Mouse (Mus musculus) forebrain, embryonic 15.5 days (tissue): Measurements from ENCODE around the gene Coro7. TPM values are rescaled to one million over a fixed set of nuclear protein-coding genes. Genes with fewer than 3 reads are reported as not detected.
"Not testable (repeated sequence)": the region's sequence is repeated elsewhere in the genome, so short reads cannot be mapped to it uniquely, and the experiment has no call there.

ENCODE experiments used
- ATAC-seq: fragments of 200-750 bp; cut with Nextera tagmentation; replicated peaks from 2 replicates; pipeline ENCODE4 v1.8.0; 2017; ENCODE audit warnings: mild to moderate bottlenecking, moderate TSS enrichment, moderate library complexity
- H3K27ac ChIP-seq: fragments of 300-500 bp; sonication (generic); replicated peaks from 2 replicates; pipeline ENCODE4 v1.5.1; 2015; ENCODE audit warnings: mild to moderate bottlenecking, inconsistent platforms
- H3K27me3 ChIP-seq: fragments of 300-500 bp; sonication (generic); 2 replicates; pipeline ENCODE4 v1.6.1; 2015; ENCODE audit warnings: inconsistent platforms
- H3K36me3 ChIP-seq: fragments of 300-500 bp; sonication (generic); 2 replicates; pipeline ENCODE4 v1.6.1; 2015; ENCODE audit warnings: mild to moderate bottlenecking, inconsistent platforms
- H3K4me1 ChIP-seq: fragments of 300-500 bp; sonication (generic); 2 replicates; pipeline ENCODE4 v1.6.1; 2015; ENCODE audit warnings: inconsistent platforms
- H3K4me2 ChIP-seq: fragments of 300-500 bp; sonication (generic); replicated peaks from 2 replicates; pipeline ENCODE4 v1.6.1; 2015; ENCODE audit warnings: mild to moderate bottlenecking, inconsistent platforms
- H3K4me3 ChIP-seq: fragments of 300-500 bp; sonication (generic); 2 replicates; pipeline ENCODE4 v1.5.1; 2015; ENCODE audit warnings: mild to moderate bottlenecking, inconsistent platforms
- H3K9ac ChIP-seq: fragments of 300-500 bp; sonication (generic); replicated peaks from 2 replicates; pipeline ENCODE4 v1.6.1; 2015; ENCODE audit warnings: mild to moderate bottlenecking, inconsistent platforms
- H3K9me3 ChIP-seq: fragments of 300-500 bp; sonication (generic); 2 replicates; pipeline ENCODE4 v1.6.1; 2016; ENCODE audit warnings: inconsistent platforms
- WGBS: fragments of 180-500 bp; shearing (Covaris S2); methylation state at CpG from one replicate; pipeline ENCODE4 v1.1.7; 2015; ENCODE audit warnings: mixed read lengths; 5-methylcytosine and 5-hydroxymethylcytosine counted together
- polyA plus RNA-seq: library from polyadenylated mRNA; unstranded; fragments of >200 nt; fragmentation: Nextera tagmentation; extraction: Ambion mirVana; gene quantifications from 2 replicates; pipeline ENCODE4 v1.2.1, GENCODE M21; 2015

Coro7 gene
- polyA plus RNA-seq, 1 experiment from 2014 or later, result 25.0 TPM

- ATAC-seq, result no peak
- H3K27me3 ChIP-seq, result no peaks in the 10 kb centered on the region
- no peaks in the 10 kb centered on the region for H3K9me3 ChIP-seq
- no peak overlapping the region for H3K27ac ChIP-seq
- H3K9ac ChIP-seq, result no peak overlapping the region
- H3K4me3 ChIP-seq, result no peak overlapping the region
- no peak overlapping the region for H3K4me2 ChIP-seq
- H3K4me1 ChIP-seq, result peaks cover 10% of the 10 kb centered on the region
- H3K36me3 ChIP-seq, result peaks cover 47% of the 10 kb centered on the region
- 94% methylated on average over 17 of the region's 17 CpGs for WGBS
These were observed 34.5 kb upstream of the Coro7 start for GRCm38 (mm10) chr16:4713861-4714710.

- Histone ChIP-seq H3K27ac (no peak overlapping the region), H3K27me3 (no peaks in the 10 kb centered on the region), H3K4me2 (no peak overlapping the region), H3K4me1 (no peaks in the 10 kb centered on the region), H3K36me3 (peaks cover 69% of the 10 kb centered on the region), H3K9me3 (no peaks in the 10 kb centered on the region), H3K9ac (no peak overlapping the region), H3K4me3 (no peak overlapping the region)
- no peak for ATAC-seq
- 92% methylated on average over 4 of the region's 4 CpGs for WGBS
These were observed 31.6 kb upstream of the Coro7 start for GRCm38 (mm10) chr16:4711173-4711572.

GRCm38 (mm10) chr16:4705541-4705940, 26.0 kb upstream of the Coro7 start:
- Histone ChIP-seq H3K27ac (no peak overlapping the region), H3K9ac (no peak overlapping the region), H3K4me2 (no peak overlapping the region), H3K4me3 (no peak overlapping the region), H3K9me3 (no peaks in the 10 kb centered on the region), H3K36me3 (peaks cover 79% of the 10 kb centered on the region), H3K4me1 (no peaks in the 10 kb centered on the region), H3K27me3 (no peaks in the 10 kb centered on the region)
- WGBS, result 75% methylated on average over 4 of the region's 4 CpGs
- ATAC-seq, result no peak

GRCm38 (mm10) chr16:4702646-4703045, 23.1 kb upstream of the Coro7 start:
- no peak overlapping the region for H3K9ac ChIP-seq
- no peak overlapping the region for H3K27ac ChIP-seq
- H3K36me3 ChIP-seq, result peaks cover 87% of the 10 kb centered on the region
- H3K9me3 ChIP-seq, result no peaks in the 10 kb centered on the region
- H3K27me3 ChIP-seq, result no peaks in the 10 kb centered on the region
- ATAC-seq, result no peak
- H3K4me3 ChIP-seq, result no peak overlapping the region
- no peak overlapping the region for H3K4me2 ChIP-seq
- H3K4me1 ChIP-seq, result no peaks in the 10 kb centered on the region
- 85% methylated on average over 1 of the region's 1 CpGs for WGBS

GRCm38 (mm10) chr16:4701211-4701610, 21.6 kb upstream of the Coro7 start:
- H3K4me2 ChIP-seq, result no peak overlapping the region

GRCm38 (mm10) chr16:4689371-4689770, 9.8 kb upstream of the Coro7 start:
- not testable (repeated sequence) for H3K27ac ChIP-seq, H3K4me2 ChIP-seq, ATAC-seq, H3K4me3 ChIP-seq, H3K9me3 ChIP-seq, H3K27me3 ChIP-seq, H3K9ac ChIP-seq
- Histone ChIP-seq H3K4me1 (peaks cover 13% of the 10 kb centered on the region), H3K36me3 (peaks cover 64% of the 10 kb centered on the region)
- 98% methylated on average over 4 of the region's 4 CpGs for WGBS

More at GRCm38 (mm10) chr16:4701211-4701610, 21.6 kb upstream of the Coro7 start:
- Histone ChIP-seq H3K4me1 (no peaks in the 10 kb centered on the region), H3K9ac (no peak overlapping the region), H3K4me3 (no peak overlapping the region), H3K27ac (no peak overlapping the region), H3K36me3 (peaks cover 88% of the 10 kb centered on the region), H3K9me3 (no peaks in the 10 kb centered on the region), H3K27me3 (no peaks in the 10 kb centered on the region)
- ATAC-seq, result no peak
- WGBS, result 93% methylated on average over 3 of the region's 3 CpGs

- H3K9ac ChIP-seq, result peak overlapping the region; percentile 83
- peak overlapping the region; percentile 96 for H3K4me2 ChIP-seq
- peak overlapping the region; percentile 73 for H3K4me3 ChIP-seq
- H3K9me3 ChIP-seq, result no peaks in the 10 kb centered on the region
- peaks cover 22% of the 10 kb centered on the region for H3K4me1 ChIP-seq
- 1% methylated on average over 9 of the region's 9 CpGs for WGBS
- H3K27ac ChIP-seq, result peak overlapping the region; percentile 85; the same call in 1 of the 2 replicates
- H3K27me3 ChIP-seq, result no peaks in the 10 kb centered on the region
- H3K36me3 ChIP-seq, result peaks cover 21% of the 10 kb centered on the region
- no peak; the same call in 1 of the 2 replicates for ATAC-seq
These were observed 4.8 kb upstream of the Coro7 start for GRCm38 (mm10) chr16:4684457-4684791.

GRCm38 (mm10) chr16:4683581-4684456, 4.2 kb upstream of the Coro7 start:
- peaks cover 26% of the 10 kb centered on the region for H3K4me1 ChIP-seq
- peak overlapping the region; percentile 73 for H3K4me3 ChIP-seq
- ATAC-seq, result peak; percentile 92
- H3K27ac ChIP-seq, result peak overlapping the region; percentile 85
- H3K9ac ChIP-seq, result peak overlapping the region; percentile 83
- peaks cover 15% of the 10 kb centered on the region for H3K36me3 ChIP-seq
- H3K27me3 ChIP-seq, result no peaks in the 10 kb centered on the region
- H3K4me2 ChIP-seq, result peak overlapping the region; percentile 96
- no peaks in the 10 kb centered on the region for H3K9me3 ChIP-seq
- WGBS, result under 1% methylated on average over 54 of the region's 54 CpGs

- Histone ChIP-seq H3K27me3 (no peaks in the 10 kb centered on the region), H3K4me2 (peak overlapping the region; percentile 96), H3K36me3 (peaks cover 12% of the 10 kb centered on the region), H3K9ac (peak overlapping the region; percentile 83), H3K27ac (peak overlapping the region; percentile 85), H3K4me1 (peaks cover 31% of the 10 kb centered on the region), H3K4me3 (peak overlapping the region; percentile 73), H3K9me3 (no peaks in the 10 kb centered on the region)
- no peak for ATAC-seq
- 31% methylated on average over 9 of the region's 9 CpGs for WGBS
These were observed 3.6 kb upstream of the Coro7 start for GRCm38 (mm10) chr16:4683193-4683580.

GRCm38 (mm10) chr16:4682628-4683179, 3.1 kb upstream of the Coro7 start:
- H3K4me3 ChIP-seq, result no peak overlapping the region
- H3K9ac ChIP-seq, result 0 out of 2 replicates have a peak overlapping the region, but pooled peaks have one; percentile 83
- peaks cover 7% of the 10 kb centered on the region; the same call in 1 of the 2 replicates for H3K36me3 ChIP-seq
- no peaks in the 10 kb centered on the region for H3K9me3 ChIP-seq
- WGBS, result 68% methylated on average over 4 of the region's 4 CpGs
- H3K4me1 ChIP-seq, result peaks cover 31% of the 10 kb centered on the region
- ATAC-seq, result no peak
- no peak overlapping the region for H3K27ac ChIP-seq
- peak overlapping the region; percentile 96; the same call in 1 of the 2 replicates for H3K4me2 ChIP-seq
- H3K27me3 ChIP-seq, result no peaks in the 10 kb centered on the region

GRCm38 (mm10) chr16:4680922-4681455, 1.4 kb upstream of the Coro7 start:
- H3K9ac ChIP-seq, H3K36me3 ChIP-seq, H3K4me3 ChIP-seq, H3K9me3 ChIP-seq, ATAC-seq, H3K27ac ChIP-seq, H3K27me3 ChIP-seq, H3K4me2 ChIP-seq: not testable (repeated sequence)
- 80% methylated on average over 3 of the region's 3 CpGs for WGBS
- H3K4me1 ChIP-seq, result peaks cover 31% of the 10 kb centered on the region
